Mouse (Mus musculus) ovary, postnatal 36 days (tissue): ENCODE measurements around the gene Sec1.
"Not testable (repeated sequence)": the region's sequence is repeated elsewhere in the genome, so short reads cannot be mapped to it uniquely, and the experiment has no call there.

Experiments
- DNase-seq: peaks from one replicate; pipeline ENCODE4 v3.0.0; 2022; ENCODE audit warnings: low spot score, mixed read lengths

The Sec1 gene

GRCm38 (mm10) chr7:45679966-45680621 lies 14.1 kb downstream of the Sec1 start:
- no peak for DNase-seq

DNA sequence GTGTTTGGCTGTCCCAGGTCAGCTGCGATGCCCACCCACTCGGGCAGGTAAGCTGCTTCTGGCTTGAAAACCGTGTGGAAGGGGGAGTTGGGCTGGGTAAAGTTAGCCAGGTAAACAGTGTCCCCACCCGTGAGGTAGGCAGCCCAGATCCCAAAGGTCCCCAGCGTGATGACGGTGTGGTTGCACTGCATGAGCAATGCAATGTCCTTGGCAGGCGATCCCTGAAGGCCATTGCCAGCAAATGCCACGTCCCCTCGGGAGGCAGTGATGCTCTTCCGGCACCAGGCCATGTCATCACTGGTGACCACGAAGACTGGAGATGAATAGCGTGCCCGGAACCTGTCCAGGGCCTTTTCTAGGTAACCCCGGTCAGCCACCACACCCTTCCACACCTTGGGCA lies 15.7 kb downstream of the Sec1 start:
- no peak for DNase-seq

DNA sequence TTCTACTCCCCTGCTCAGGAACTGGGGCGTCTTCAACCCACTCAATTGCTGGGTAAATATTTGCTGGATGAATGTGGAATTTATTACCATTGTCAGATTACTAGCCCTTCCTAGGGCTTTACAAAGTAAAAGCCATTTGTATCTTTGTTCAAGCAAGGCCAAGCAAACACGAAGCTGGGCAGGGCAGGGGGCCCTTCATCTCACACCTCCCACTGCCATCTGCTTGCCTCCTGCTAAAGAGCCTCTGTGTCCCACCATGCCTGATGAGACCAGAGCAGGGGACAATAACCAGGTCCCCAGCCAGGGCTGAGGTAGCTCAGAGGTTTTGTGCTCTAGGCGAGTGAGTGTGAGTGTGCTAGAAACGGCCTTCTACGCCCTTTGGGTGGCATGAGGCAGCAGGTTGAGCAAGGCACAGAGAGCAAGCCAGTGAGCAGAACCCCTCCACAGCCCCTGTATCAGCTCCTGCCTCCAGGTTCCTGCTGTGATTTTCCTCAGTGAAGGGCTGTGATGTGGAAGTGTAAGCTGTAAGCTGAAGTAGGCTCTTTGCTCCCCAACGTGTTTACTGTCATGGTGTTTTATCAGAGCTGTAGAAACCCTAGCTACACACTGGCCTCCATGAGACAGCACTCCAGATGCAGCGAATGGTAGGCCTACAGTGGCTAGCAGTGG lies 16.4 kb downstream of the Sec1 start:
- DNase-seq: no peak

DNA sequence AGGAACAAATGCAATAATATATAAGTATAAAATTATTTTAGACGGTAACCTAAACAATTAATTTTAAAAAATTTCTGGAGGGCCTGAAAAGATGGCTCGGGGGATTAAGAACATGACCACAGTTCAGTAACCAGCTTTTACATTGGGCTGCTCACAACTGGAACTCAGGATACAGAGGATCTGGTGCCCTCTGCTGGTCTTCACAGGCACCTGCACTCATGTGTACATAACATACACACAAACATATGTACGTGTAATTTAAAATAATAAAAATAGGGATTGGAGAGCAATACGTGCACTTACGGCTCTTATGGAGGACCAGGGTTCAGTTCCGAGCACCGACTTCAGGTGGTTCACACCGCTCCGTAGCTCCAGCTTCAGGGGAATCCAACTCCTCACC lies 25.3 kb downstream of the Sec1 start:
- DNase-seq: no peak

- DNase-seq: no peak
Measured at GRCm38 (mm10) chr7:45667761-45668160, 26.4 kb downstream of the Sec1 start.

- DNase-seq: no peak
Measured at GRCm38 (mm10) chr7:45666161-45666560, 28.0 kb downstream of the Sec1 start, which contains the start of gene Fut2. Fut2 (minus strand) TSS chr7:45666394.

GRCm38 (mm10) chr7:45665303-45666138 lies 28.7 kb downstream of the Sec1 start:
- no peak for DNase-seq

DNA sequence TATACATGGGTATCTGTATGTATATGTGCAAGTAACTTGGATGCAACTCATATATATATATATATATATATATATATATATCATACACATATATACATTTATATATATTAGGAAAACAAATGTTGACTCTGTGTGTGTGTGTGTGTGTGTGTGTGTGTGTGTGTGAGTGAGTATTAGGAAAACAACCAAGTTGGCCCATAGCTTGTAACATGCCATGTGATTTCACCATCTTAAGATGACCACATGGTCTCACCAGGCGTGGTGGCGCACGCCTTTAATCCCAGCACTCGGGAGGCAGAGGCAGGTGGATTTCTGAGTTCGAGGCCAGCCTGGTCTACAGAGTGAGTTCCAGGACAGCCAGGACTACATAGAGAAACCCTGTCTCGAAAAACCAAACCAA lies 32.5 kb downstream of the Sec1 start:
- DNase-seq: not testable (repeated sequence)

- no peak for DNase-seq
Measured at GRCm38 (mm10) chr7:45660746-45661478, 33.3 kb downstream of the Sec1 start.

GRCm38 (mm10) chr7:45654424-45655047 lies 39.7 kb downstream of the Sec1 start:
- no peak for DNase-seq

GRCm38 (mm10) chr7:45650484-45650883 lies 43.7 kb downstream of the Sec1 start:
- not testable (repeated sequence) for DNase-seq

- no peak for DNase-seq
Measured at GRCm38 (mm10) chr7:45649351-45649750, 44.9 kb downstream of the Sec1 start.

DNA sequence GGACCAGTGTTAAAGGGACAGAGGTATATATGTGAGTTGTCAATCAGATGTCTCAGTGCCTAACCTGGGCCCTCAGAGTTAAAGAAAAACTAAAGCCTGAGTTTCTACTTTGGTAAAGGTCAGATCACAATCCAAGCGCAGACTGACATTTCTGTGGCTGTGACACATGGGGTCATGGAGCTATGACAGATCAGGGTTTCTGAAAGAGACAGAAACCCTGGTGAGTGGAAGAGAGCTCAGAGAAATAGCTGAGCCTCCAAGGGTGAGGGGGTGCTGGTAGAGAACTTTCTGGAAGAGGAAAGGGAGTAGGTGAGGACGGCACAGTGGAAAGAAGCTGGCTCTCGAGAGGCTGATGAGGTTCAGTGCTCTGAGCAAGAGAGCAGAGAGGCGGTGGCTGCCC lies 47.5 kb downstream of the Sec1 start:
- DNase-seq: no peak

GRCm38 (mm10) chr7:45645591-45645971 lies 48.6 kb downstream of the Sec1 start:
- DNase-seq: no peak

DNA sequence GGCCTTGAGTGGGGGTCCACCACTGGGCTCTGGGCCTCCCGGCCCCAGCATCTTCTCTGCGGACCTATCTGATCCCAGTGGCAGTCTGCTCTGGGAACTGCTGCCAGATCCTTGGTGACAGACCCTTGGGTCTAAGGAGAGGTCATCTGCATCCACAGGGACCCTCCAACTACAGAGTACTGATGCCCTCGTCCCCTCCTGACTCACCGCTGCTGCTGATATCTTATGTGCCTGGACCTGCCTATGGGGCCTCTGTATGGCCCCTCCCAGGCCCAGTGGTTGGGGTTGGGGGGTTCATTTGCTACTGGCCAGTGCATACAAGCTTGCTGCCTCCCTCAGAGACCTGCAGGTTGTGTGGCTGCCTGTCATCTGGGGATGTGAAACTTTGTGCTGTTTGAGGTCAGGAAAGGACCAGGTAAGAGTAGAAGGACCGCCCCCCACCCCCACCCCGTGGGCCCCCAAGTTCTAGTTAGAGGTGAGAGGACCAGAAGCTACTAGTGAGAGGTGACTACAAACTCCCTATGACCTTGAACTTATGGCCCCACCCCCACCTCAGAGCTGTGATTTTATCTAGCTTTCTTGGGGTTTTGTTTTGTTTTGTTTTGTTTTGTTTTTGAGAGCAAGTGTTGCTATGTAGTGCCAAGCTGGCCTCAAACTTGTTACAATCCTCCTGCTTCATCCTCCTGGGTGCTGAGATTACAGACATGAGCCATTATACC lies 49.2 kb downstream of the Sec1 start:
- no peak for DNase-seq

DNA sequence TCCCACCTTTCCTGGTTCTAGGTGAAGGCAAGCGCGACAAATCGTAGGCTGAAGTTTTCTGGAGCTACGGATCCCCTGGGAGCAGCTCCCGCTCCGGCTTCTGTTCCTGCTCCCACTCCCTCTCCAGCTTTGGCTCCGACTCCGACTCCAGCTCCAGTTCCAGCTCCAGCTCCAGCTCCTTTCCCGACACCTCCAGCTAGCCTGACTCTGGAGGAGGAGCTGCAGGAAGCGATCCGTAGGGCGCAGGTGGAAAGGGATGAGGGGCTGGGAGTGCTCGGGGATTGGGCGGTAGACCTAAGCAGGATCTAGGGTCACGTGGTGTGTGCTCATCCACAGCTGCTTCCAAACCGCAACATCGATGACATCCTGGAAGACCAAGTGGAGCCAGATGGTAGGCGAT lies 50.0 kb downstream of the Sec1 start:
- DNase-seq: peak; percentile 43

- DNase-seq: peak; percentile 93
Measured at GRCm38 (mm10) chr7:45643441-45644178, 50.6 kb downstream of the Sec1 start.

DNA sequence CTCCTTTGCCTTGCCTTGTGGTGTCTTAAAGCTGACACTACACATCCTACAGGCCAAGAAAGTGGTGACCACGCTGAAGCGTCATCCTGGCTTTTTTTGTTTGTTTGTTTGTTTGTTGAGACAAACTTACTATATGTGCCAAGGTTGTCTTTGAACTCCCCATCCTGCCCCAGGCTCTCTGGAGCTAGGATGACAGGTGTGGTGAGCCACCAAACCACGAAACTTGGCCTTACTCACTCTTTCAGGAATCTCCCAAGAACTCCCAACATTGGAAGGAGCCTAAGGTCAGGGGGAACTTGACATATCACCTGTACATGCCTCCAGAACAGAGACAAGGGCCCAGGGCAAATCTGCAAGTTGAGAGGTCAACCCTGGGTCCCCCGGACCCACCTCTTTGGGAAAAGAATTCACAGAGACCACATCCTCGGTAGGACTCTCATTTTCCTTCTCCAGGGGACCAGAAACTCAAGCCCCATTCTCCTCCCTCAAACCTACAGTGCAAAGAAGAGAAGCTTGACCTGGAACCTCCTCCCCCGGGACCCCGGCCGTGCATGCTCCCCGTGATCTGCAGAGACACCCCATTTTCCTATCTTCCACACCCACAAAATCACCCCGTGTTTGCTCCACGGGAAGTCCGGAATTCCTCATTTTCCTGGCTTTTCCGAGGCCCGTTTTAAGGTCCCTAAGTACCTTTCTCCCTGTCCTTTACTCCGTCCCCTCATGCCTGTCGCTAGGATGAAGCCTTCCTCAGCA lies 51.5 kb downstream of the Sec1 start:
- no peak for DNase-seq

DNA sequence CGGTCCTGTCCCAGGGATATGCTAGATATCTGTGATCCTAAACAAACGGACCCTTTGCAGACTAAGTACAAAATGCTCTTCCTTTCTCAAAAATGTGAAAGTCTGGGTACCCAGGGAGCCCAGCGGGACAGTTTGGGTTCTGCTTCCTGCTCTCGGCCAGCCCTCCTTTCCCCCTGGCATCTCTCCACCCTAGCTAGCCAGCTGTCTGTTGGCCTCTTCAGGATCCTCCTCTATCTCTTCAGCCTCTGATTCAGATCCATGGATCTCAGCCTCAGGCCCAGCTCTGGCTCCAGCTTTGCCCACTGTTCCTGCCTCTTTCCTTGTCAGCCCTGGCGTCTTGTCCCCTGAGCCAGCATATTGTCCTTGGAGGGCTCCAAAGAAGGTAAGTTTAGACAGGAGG lies 52.1 kb downstream of the Sec1 start:
- DNase-seq: no peak
